Mouse (Mus musculus): ENCODE measurements at regions not wholly inside any gene's neighbourhood (a gene's known extent, or its start where the extent isn't known, plus 50 kb on each side); places are given as distances from the start of the nearest gene placed in this dataset.
A peak's percentile ranks its signal among the peaks of the same experiment; 100 is the strongest.

- no peak for ATAC-seq (ENCODE audit: borderline replicate concordance, extremely low read depth, low FRiP score, low TSS enrichment)
- H3K4me2 ChIP-seq = no peak overlapping the region
These were observed 503.7 kb downstream of the Fat4 start for GRCm38 (mm10) chr3:39390442-39390841.

GRCm38 (mm10) chr3:39392053-39392452 is 505.3 kb downstream of the Fat4 start:
- H3K4me1 ChIP-seq = 0 out of 2 replicates have a peak, but pooled peaks cover 3% of the 10 kb centered on the region
- no peaks in the 10 kb centered on the region for H3K27me3 ChIP-seq
- H3K4me3 ChIP-seq = no peak overlapping the region
- H3K36me3 ChIP-seq = no peaks in the 10 kb centered on the region
- H3K9me3 ChIP-seq = no peaks in the 10 kb centered on the region
- 63% methylated on average over 2 of the region's 2 CpGs for WGBS
- no peak for ATAC-seq (ENCODE audit: borderline replicate concordance, extremely low read depth, low FRiP score, low TSS enrichment)
- no peak overlapping the region for H3K9ac ChIP-seq
- H3K27ac ChIP-seq = no peak overlapping the region
- H3K4me2 ChIP-seq = no peak overlapping the region

More at GRCm38 (mm10) chr3:39390442-39390841, 503.7 kb downstream of the Fat4 start:
- Histone ChIP-seq H3K36me3 (no peaks in the 10 kb centered on the region), H3K4me3 (no peak overlapping the region), H3K9me3 (no peaks in the 10 kb centered on the region), H3K4me1 (peaks cover 4% of the 10 kb centered on the region; the same call in 1 of the 2 replicates), H3K27ac (no peak overlapping the region), H3K9ac (no peak overlapping the region), H3K27me3 (no peaks in the 10 kb centered on the region)
- WGBS = 43% methylated on average over 9 of the region's 9 CpGs

DNA sequence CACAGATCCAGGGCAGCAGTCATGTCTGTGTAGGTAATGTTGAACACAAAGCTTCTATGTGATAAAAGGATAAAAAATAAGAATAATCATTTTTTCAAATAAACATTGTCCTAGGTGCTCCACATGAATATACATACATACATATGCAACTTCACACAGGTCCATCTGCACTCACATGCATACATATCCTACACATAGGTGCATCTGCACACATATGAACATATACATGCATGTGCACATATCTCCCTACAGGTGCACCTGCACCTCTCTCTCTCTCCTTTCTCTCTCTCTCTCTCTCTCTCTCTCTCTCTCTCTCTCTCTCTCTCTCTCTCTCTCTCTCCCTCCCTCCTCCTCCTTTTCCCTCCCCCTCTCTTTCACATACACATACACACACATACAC is 509.9 kb downstream of the Fat4 start:
- Histone ChIP-seq H3K27ac (no peak overlapping the region), H3K4me3 (no peak overlapping the region), H3K9ac (no peak overlapping the region), H3K4me1 (0 out of 2 replicates have a peak, but pooled peaks cover 3% of the 10 kb centered on the region), H3K9me3 (no peaks in the 10 kb centered on the region), H3K27me3 (no peaks in the 10 kb centered on the region), H3K4me2 (no peak overlapping the region), H3K36me3 (no peaks in the 10 kb centered on the region)
- ATAC-seq (ENCODE audit: borderline replicate concordance, extremely low read depth, low FRiP score, low TSS enrichment) = no peak

GRCm38 (mm10) chr3:39397255-39397654 is 510.5 kb downstream of the Fat4 start:
- H3K4me2 ChIP-seq = no peak overlapping the region
- H3K4me1 ChIP-seq = 0 out of 2 replicates have a peak, but pooled peaks cover 3% of the 10 kb centered on the region
- ATAC-seq (ENCODE audit: borderline replicate concordance, extremely low read depth, low FRiP score, low TSS enrichment) = no peak
- H3K27ac ChIP-seq = no peak overlapping the region
- no peaks in the 10 kb centered on the region for H3K36me3 ChIP-seq
- H3K9me3 ChIP-seq = no peaks in the 10 kb centered on the region
- WGBS = 73% methylated on average over 3 of the region's 3 CpGs
- no peak overlapping the region for H3K4me3 ChIP-seq
- no peaks in the 10 kb centered on the region for H3K27me3 ChIP-seq
- no peak overlapping the region for H3K9ac ChIP-seq

GRCm38 (mm10) chr3:39397677-39398076 is 510.9 kb downstream of the Fat4 start:
- no peaks in the 10 kb centered on the region for H3K9me3 ChIP-seq
- H3K4me1 ChIP-seq = 0 out of 2 replicates have a peak, but pooled peaks cover 3% of the 10 kb centered on the region
- no peaks in the 10 kb centered on the region for H3K36me3 ChIP-seq
- no peak overlapping the region for H3K4me3 ChIP-seq
- no peak overlapping the region for H3K4me2 ChIP-seq
- H3K27me3 ChIP-seq = no peaks in the 10 kb centered on the region
- WGBS = 88% methylated on average over 2 of the region's 2 CpGs
- H3K9ac ChIP-seq = no peak overlapping the region
- ATAC-seq (ENCODE audit: borderline replicate concordance, extremely low read depth, low FRiP score, low TSS enrichment) = no peak
- H3K27ac ChIP-seq = no peak overlapping the region

DNA sequence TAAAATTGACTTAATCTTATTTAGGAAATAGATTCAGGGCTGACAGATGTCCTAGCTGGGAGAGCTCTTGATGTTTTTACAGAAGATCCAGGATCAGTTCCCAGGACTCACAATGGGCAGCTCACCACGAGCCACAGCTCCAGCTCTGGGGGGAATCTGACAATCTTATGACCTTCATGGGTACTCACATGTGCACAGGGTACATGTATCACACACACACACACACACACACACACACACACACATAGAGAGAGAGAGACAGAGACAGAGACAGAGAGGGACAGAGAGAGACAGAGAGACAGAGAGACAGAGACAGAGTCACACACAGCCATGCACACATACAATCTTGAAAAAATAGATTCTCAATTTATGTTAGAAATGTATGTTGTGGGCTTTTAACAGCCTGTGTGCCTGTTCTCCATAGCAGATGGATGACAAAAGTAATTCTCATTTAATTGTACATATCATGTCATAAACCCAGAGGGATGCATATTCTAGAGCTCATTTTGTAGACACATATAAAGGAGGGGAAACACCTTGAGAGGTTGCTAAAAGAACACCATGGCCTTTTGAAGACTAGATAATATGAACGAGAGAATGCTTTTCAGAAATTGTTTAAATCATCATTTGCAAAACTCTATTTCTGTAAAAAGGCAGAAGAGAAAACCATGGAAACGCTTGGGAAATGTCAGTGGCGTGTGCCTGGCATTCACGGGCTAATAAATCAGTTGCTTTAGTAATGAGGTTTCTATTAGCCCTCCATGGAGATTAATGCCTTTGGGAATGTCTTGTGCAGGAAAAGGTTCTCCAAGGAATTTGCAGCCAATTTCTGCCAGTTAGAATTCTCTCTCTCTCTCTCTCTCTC is 538.3 kb downstream of the Fat4 start:
- Histone ChIP-seq H3K4me2 (no peak overlapping the region), H3K9ac (no peak overlapping the region), H3K9me3 (no peaks in the 10 kb centered on the region), H3K27ac (no peak overlapping the region), H3K36me3 (no peaks in the 10 kb centered on the region), H3K27me3 (no peaks in the 10 kb centered on the region), H3K4me3 (no peak overlapping the region), H3K4me1 (no peaks in the 10 kb centered on the region)
- no peak for ATAC-seq (ENCODE audit: borderline replicate concordance, extremely low read depth, low FRiP score, low TSS enrichment)
- 72% methylated on average over 5 of the region's 5 CpGs for WGBS

- no peak overlapping the region for H3K27ac ChIP-seq
- no peak overlapping the region for H3K4me3 ChIP-seq
- no peaks in the 10 kb centered on the region for H3K4me1 ChIP-seq
- H3K27me3 ChIP-seq = no peaks in the 10 kb centered on the region
- no peak overlapping the region for H3K4me2 ChIP-seq
- H3K9ac ChIP-seq = no peak overlapping the region
- 73% methylated on average over 2 of the region's 2 CpGs for WGBS
- H3K9me3 ChIP-seq = no peaks in the 10 kb centered on the region
- H3K36me3 ChIP-seq = no peaks in the 10 kb centered on the region
- ATAC-seq (ENCODE audit: borderline replicate concordance, extremely low read depth, low FRiP score, low TSS enrichment) = no peak
These were observed 538.9 kb downstream of the Fat4 start for GRCm38 (mm10) chr3:39425643-39426016.

GRCm38 (mm10) chr3:39443328-39443727 is 556.6 kb downstream of the Fat4 start:
- no peak for ATAC-seq (ENCODE audit: borderline replicate concordance, extremely low read depth, low FRiP score, low TSS enrichment)
- no peak overlapping the region for H3K27ac ChIP-seq
- H3K9ac ChIP-seq = no peak overlapping the region
- no peak overlapping the region for H3K4me2 ChIP-seq
- no peaks in the 10 kb centered on the region for H3K9me3 ChIP-seq
- no peak overlapping the region for H3K4me3 ChIP-seq
- H3K4me1 ChIP-seq = 0 out of 2 replicates have a peak, but pooled peaks cover 2% of the 10 kb centered on the region
- 64% methylated on average over 10 of the region's 10 CpGs for WGBS
- H3K36me3 ChIP-seq = no peaks in the 10 kb centered on the region
- H3K27me3 ChIP-seq = no peaks in the 10 kb centered on the region

DNA sequence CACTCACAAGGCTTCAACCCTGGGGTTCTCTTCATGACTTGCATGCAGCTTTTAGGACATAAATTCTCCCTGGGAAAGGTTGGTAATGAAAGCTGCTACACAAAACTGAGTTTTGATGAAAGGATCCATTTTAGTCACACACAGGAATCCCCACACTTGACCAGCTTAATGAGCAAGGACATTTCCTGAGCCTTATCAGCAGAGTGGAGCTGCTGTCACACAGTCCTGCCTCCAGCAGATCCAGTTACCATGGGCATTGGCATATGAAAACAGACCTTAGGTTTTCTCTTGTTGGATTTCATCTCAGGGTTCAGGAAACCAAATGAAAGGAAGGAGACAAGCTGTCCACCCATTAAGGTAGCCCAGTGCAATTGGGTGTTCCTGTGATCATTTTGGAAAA is 568.9 kb downstream of the Fat4 start:
- H3K9ac ChIP-seq = no peak overlapping the region
- H3K4me1 ChIP-seq = peaks cover 8% of the 10 kb centered on the region
- H3K9me3 ChIP-seq = no peaks in the 10 kb centered on the region
- H3K4me3 ChIP-seq = no peak overlapping the region
- H3K4me2 ChIP-seq = no peak overlapping the region
- no peak for ATAC-seq (ENCODE audit: borderline replicate concordance, extremely low read depth, low FRiP score, low TSS enrichment)
- no peaks in the 10 kb centered on the region for H3K36me3 ChIP-seq
- no peak overlapping the region for H3K27ac ChIP-seq
- no peaks in the 10 kb centered on the region for H3K27me3 ChIP-seq

DNA sequence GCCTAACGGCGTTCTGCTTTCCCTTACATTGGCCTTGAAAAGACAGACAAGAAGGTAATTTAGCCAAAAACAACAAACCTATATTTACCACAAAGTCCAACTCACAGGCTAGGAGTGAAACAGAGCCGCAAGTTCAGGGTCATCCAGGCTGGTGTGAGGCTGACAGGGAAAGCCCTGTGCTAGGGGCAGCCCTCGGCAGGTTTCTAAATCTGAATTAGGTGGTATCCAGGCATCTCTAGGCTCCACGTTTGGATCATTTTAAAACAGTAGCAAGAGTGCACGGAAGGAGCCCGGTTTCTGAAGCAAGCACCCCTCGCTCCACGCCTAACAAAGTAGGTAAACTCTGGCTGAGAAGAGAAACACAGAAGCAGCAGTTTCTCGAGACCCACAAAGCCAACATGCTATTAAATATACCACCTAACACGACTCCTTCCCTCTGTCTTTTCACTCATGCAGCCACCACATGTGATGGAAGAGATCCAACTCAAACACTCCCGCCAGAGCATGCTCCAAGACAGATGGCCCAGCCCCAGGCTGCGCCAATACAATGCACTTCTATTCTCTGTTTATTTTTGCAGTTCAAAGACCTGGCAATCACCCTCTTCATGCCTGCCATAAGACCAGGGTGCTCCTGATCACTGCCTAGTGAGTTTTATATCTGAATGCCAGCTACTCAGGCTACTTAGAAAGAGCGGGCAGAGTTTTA is 573.6 kb downstream of the Fat4 start:
- Histone ChIP-seq H3K9me3 (no peaks in the 10 kb centered on the region), H3K36me3 (no peaks in the 10 kb centered on the region), H3K4me2 (peak overlapping the region; percentile 33), H3K27ac (peak overlapping the region; percentile 45), H3K4me1 (peaks cover 12% of the 10 kb centered on the region), H3K27me3 (no peaks in the 10 kb centered on the region), H3K9ac (no peak overlapping the region), H3K4me3 (no peak overlapping the region)
- ATAC-seq (ENCODE audit: borderline replicate concordance, extremely low read depth, low FRiP score, low TSS enrichment) = peak; percentile 67
- WGBS = 31% methylated on average over 14 of the region's 14 CpGs

DNA sequence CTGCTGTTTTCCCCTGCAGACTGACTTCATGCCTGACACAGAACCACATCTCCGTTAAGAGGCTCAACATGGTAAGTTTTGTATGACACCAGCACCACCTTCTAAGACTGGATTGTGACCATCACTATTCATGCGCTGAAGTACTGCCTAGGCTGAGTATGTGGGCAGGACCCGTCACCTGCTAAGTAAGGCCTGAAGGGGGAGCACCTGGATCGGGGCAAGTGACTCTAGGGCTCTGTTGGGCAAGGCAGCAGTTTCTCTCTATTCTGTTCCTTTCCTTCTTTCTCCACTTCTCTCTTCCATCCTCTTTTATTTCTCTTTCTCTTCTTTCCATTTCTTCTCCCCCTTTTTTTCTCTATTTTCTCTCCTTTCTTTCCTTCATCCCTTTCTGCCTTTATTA is 574.8 kb downstream of the Fat4 start:
- H3K9ac ChIP-seq = no peak overlapping the region
- H3K36me3 ChIP-seq = no peaks in the 10 kb centered on the region
- no peaks in the 10 kb centered on the region for H3K27me3 ChIP-seq
- H3K4me2 ChIP-seq = no peak overlapping the region
- peaks cover 12% of the 10 kb centered on the region for H3K4me1 ChIP-seq
- H3K9me3 ChIP-seq = no peaks in the 10 kb centered on the region
- H3K27ac ChIP-seq = no peak overlapping the region
- no peak overlapping the region for H3K4me3 ChIP-seq
- WGBS = 88% methylated on average over 4 of the region's 4 CpGs
- no peak for ATAC-seq (ENCODE audit: borderline replicate concordance, extremely low read depth, low FRiP score, low TSS enrichment)

- 77% methylated on average over 3 of the region's 3 CpGs for WGBS
- Histone ChIP-seq H3K4me2 (no peak overlapping the region), H3K4me1 (peaks cover 2% of the 10 kb centered on the region)
These were observed 579.1 kb downstream of the Fat4 start for GRCm38 (mm10) chr3:39465811-39466210.

More at GRCm38 (mm10) chr3:39465811-39466210, 579.1 kb downstream of the Fat4 start:
- Histone ChIP-seq H3K27me3 (no peaks in the 10 kb centered on the region), H3K36me3 (no peaks in the 10 kb centered on the region), H3K4me3 (no peak overlapping the region), H3K9ac (no peak overlapping the region), H3K27ac (no peak overlapping the region), H3K9me3 (no peaks in the 10 kb centered on the region)
- no peak for ATAC-seq (ENCODE audit: borderline replicate concordance, extremely low read depth, low FRiP score, low TSS enrichment)

All from lung, embryonic 15.5 days (tissue).